Mouse (Mus musculus) c-Kit-positive CD71-positive TER-119-negative erythroid progenitor cells, embryonic 14.5 days (primary cell): ENCODE measurements around the gene Hcn2.
"Not testable (repeated sequence)": the region's sequence is repeated elsewhere in the genome, so short reads cannot be mapped to it uniquely, and the experiment has no call there.

Source experiments
- DNase-seq: peaks from one replicate; pipeline ENCODE4 v3.0.0-alpha.2; 2013; ENCODE audit warnings: low read depth

Gene Hcn2

DNA sequence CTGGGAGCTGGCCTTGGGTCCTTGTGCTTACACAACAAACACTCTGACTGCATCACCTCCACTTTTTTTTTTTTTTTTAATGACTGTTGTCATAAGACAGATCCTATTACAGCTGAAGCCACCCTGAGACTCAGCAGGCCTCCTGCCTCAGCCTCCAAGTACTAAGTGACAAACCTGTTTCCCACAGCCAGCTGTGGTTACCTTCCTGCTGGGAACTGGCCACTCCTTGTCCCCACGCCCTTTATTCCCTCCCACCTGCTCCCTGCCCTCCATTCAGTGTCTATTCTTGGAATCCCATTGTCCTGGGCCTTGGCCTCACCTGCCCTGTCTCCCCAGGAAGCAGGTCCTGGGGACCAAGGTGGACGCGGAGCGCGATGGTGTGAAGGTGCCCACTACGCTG is 28.9 kb upstream of the Hcn2 start:
- DNase-seq, result no peak

DNA sequence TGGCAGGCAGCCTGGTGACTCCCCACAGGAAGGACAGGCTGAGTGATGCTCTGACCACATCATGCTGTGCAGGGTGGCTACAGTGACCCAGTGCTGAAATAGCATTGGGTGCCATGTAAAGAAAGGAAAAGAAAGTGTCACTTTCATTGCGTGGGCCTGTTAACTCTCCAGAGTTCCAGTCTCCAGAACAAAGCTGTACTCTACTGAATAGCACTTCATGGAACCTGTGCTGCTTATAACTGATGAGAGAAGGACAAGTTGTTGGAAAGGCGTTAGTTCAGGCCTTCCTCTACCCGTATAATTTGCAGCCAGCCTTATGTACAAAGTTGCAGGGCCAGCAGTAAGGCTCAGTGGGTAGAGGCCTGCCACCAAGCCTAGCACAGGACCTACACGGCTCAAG is 27.7 kb upstream of the Hcn2 start, which contains the start of gene Gzmm:
TSS of gene Gzmm (plus strand) at position 301 of the 400 bp plus-strand sequence.
- no peak for DNase-seq

DNA sequence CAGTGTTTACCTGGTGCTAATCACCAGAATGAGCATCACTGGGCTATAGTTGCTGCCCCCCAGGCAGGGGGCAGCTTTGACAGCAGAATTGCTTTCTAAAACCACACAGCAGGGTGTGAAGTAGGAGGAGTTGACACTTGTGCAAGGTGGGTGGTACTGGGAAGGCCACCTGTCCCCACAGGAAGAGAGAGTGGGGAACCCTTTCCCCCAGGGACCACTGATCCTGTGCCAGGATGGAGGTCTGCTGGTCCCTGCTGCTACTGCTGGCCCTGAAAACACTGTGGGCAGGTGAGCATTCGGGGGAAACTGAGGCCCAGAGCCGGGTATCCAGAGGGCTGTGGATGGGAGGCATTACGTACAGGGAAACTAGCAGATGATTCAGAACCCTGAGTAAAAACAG is 27.3 kb upstream of the Hcn2 start:
- no peak for DNase-seq

DNA sequence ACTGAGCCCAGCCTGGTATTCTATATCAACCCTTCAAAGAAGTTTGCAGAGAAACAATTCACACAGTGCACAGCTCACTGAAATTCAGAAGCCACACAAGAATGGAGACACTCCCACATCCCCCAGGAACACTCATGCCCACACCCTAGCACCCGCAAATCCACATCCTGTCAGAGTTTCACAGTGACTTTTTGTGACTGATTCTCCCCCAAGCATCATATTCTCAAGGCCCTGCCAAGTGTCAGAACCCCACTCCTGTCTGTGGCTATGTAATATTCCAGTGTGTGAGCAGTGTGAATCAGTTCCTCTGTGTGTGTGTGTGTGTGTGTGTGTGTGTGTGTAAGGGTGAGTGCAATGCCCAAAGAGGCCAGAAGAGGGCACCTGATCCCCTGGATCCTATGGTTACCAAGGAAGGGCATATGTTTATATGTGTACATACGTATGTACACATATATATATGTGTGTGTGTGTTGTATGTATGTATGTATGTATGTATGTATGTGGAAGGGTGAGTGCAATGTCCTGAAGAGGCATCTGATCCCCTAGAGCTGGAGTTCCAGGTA is 24.4 kb upstream of the Hcn2 start:
- no peak for DNase-seq

DNA sequence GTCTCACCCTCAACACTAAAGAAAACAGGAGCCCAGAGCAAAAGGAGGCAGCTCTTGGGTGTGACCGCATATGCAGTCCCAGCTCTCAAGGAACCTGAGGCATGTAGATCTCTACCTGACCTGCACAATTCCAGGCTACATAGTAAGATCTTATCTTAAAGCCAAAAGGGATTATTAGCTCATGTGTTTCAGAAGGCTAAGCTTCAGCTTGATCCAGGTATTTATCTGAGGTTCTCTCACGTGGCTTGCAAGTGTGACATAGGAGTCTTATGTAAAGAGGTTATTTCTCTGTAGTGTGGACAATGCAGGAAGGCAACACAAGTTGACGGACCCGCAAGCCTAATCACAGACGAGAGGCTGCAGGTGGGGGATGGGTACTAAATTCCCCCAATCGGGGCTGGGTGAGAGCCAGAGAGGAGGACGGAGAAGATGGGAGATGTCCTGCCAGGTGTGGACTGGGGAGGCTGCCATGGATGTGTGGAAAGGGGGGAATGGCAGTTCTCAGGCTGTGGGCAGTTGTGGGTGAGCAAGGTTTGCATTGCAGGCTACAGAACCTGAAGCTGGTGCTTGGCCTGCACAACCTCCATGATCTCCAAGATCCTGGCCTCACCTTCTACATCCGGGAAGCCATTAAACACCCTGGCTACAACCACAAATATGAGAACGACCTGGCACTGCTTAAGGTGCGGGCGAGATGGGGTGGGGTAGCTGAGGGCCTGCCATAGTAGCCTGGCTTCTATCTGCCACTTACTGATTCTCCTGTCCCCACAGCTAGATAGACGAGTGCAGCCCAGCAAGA is 22.7 kb upstream of the Hcn2 start:
- no peak for DNase-seq

DNA sequence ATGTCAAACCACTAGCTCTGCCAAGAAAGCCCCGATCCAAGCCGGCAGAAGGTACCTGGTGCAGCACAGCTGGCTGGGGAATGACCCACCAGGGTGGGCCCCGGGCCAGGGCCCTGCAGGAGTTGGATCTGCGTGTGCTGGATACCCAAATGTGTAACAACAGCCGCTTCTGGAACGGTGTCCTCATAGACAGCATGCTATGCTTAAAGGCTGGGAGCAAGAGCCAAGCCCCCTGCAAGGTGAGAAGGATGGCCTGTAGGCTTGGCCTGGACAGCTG is 22.1 kb upstream of the Hcn2 start:
- no peak for DNase-seq

DNA sequence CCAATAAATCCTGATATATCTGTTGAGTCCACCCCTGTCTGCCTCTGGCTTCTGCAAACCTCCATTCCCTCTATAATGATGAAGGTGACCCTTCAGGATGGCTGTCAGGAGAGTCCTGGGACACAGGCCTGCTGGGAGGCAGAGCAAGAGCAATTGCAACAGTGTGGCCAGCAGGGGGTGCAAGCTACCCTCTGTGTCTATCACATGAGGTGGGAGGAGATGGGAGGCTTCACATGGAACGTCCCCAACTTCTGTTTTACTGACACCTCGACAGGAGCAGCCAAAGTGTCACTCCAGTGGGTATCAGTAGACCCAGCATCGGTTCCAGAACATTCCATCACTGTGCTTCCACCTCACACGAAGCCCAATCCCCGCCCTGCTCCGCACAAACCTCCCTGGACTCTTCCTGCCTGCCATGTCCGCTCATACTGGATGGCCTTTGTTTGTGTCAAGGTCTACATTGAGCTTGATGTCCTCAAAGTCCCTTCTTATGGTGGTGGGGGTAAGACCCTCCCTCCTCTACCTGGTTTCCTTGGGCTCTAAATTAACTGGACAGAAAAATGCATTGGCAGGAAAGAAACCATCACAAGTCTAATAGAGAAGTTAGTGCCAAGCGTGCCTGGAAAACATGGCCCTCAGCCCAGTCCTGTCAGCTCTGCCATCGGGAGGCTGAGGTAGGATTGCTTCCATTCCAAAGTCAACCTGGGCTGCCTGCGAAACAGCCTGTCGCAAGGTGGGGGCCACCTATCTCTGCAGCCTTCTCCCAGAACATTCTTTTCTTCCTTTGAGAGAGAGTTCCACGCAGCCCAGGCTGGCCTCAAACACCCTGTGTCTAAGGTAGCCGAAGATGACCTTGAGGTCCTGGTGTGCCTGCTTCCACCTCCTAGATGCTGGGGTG is 21.0 kb upstream of the Hcn2 start:
- no peak for DNase-seq

DNA sequence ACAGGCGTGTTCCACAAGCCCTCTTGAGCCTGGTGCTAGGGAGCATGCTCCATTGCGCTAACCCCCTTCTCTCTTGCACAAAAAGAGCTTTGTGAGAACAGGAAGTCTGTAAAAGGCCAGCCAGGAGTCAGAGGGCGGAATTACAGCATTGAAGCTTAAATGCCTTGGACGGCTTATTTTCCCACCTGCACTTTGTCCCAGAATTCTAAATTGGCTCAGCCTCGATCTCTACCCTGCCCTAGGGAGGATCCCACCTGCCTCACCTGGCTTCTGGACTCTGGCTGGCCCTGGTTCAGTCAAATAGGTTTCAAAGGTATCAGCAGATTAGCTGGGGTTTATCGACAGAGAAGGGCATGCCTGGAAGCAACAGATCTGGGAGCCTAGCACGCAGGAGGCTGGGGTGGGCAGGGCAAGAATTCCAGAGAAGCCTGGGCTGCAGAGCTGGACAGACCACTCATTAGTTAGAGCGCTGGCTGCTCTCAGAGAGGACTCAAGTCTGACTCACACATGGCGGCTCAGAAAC is 20.2 kb upstream of the Hcn2 start:
- no peak for DNase-seq

DNA sequence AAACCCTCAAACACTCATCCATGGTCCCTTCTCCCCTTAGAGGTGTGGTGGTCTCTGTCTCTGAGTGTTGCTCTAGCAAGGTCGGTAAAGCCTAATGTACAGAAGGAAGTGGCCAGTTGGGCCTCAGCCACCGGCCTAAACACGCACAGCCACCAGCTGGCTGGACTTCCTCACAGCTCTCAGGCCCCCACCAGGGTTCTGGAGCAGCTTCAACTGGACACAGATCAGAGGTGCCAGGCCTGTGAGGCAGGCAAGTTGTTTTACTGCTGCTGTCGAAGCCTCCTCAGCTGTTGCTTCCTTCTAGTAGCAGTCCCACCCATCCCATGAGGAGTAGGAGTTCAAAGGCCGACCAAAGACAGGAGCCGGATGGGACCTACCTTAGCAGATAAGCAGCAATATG is 18.5 kb upstream of the Hcn2 start:
- DNase-seq, result no peak

DNA sequence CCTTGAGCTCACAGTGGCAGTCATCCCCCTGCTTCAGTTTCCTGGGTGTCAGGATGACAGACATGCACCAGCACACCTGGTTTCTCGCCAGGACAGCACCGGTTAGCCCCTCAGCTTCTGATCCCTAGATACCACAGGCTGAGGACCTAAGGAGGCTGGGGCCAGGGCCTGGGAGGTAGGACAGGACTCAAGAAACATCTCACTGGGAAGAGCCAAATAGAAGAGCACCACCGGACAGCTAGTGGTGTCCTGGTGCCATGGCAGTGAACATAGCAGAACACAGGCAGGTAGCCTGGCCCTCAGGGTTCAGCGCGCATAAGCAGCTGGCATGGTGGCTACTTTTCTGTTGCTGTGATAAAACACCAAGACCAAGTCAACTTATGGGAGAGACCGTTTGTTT is 18.0 kb upstream of the Hcn2 start:
- no peak for DNase-seq

DNA sequence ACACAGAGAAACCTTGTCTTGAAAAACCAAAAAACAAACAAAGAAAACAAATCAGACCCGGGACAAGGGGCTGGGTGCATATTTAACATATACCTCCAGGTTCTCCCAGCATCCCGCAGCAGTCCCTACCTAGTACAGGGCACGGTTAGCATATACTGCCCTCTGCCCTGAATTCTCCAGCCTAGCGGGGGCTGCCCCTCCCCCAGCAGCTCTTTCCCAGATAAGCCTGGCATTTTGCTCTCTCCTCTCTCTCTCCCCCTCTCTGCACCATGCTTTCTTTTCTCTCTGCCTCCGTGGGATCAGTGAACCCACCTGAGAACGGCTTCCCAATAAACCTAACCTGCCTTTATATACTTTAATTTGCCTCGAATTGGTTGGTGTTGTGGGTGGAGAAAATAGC is 15.8 kb upstream of the Hcn2 start:
- no peak for DNase-seq

DNA sequence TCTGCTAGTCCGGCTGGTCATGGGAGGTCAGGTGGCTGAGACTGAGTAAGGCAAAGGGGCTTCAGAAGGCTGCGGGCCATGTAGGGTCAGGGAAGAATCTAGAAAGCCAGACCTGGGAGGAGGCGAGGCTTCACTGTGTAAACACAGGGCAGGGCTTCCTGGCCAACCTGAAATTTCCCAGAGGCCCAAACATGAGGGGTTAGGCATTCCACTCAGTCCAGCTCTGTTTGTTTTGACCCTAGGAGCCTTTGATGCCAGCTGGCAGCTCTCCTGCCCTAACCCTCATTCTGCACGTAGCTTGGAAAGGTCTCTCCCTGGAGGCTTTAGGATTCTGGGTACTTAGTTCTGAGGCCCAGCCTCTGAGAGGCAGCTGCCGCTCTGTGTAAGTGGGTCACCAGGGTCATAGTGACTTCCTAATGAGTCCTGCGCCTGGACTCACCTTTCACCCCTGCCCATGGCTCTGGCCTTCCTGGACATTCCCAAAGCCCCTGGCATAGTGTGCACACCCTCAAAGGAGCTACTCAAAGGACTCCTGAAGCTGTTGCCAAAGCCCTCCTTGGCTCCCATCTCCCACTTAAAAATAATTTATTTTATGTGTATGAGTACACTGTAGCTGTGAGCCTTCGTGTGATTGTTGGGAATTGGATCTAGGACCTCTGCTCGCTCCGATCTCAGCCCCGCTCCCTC is 14.8 kb upstream of the Hcn2 start:
- no peak for DNase-seq

DNA sequence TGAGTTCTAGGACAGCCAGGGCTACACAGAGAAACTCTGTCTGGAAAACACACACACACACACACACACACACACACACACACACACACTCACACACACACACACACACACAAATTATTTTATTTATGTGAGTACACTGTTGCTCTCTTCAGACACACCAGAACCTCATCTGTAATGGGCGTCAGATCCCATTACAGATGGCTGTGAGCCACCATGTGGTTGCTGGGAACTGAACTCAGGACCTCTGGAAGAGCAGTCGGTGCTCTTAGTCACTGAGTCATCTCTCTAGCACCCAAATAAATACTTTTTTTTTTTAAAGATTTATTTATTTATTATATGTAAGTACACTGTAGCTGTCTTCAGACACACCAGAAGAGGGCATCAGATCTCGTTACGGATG is 13.5 kb upstream of the Hcn2 start:
- DNase-seq, result not testable (repeated sequence)

DNA sequence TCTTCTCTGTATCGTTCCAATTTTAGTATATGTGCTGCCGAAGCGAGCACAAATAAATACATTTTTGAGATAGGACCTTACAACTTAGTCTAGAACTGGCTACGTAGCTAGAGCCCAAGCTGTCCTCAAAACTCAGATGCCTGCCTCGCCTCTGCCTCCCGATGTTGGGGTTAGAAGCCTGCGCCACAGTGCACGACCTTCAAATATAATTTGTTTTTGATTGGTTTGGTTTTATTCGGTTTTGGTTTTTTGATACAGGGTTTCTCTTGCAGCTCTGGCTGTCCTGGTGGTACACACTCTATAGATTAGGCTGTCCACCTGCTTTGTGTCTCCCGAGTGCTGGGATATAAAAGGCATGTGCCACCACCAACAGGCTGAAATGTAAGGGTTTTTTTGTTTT is 12.9 kb upstream of the Hcn2 start:
- no peak for DNase-seq

DNA sequence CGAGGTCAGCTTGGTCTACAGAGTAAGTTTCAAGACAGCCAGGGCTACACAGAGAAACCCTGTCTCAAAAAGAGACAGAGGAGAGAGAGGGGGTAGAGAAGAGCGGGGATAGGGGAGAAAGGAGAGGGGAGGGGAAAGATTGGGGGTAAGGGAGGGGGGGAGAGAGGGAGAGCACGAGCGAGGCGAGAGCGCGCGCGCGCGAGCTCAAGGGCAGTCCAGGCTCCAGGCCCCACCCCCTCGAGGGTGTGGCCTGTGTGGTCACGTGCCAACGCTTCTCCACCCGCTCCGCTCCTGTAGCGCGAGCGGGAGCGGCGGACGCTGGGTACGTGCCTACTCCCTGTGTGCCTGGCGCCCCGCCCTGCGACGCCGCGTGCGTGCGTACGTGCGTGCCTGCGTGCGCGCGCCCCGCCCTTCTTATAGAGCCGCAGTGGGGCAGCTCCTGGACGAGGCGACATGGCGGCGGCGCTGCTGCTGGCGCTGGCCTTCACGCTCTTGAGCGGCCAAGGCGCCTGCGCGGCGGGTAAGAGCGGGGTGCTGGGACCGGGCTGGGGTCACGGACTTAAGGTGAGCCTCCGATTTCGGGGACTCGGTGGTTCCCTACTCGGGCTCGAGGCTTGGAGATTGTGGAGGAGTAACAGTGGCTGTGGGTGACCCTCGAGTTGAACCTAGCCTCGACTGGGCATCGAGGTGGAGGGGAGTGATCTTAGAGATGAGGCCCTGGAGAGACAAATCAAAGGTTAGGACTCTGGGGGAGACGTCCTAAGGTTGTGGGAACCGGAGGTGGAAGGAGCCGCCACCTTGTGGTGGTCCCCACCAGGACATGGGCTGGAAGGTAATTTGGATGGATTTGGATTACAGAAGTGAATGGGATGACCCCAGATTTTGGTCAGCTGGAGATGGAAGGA is 12.1 kb upstream of the Hcn2 start, which contains the start of gene Bsg:
TSS of gene Bsg (plus strand) at position 427 of the 905 bp plus-strand sequence.
- DNase-seq, result peak; percentile 99

DNA sequence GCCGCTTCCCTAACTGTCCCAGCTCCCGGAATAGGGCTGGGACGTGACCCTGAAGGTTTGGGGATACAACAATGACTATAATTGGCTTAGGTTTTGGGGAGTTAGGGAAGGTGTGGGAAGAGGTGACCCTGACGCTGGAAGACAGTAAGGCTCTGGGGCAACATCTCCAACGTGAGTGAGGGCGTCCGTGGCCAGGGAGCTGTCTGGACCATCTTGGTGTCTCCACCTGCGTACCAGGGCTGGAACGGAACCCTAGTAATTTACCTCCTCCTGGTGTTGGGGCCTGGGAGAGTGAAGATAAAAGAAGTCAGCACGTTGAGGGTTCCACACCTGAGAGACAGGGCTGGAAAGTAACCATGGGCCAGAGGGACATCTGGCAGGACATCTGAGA is 11.5 kb upstream of the Hcn2 start:
- no peak for DNase-seq

DNA sequence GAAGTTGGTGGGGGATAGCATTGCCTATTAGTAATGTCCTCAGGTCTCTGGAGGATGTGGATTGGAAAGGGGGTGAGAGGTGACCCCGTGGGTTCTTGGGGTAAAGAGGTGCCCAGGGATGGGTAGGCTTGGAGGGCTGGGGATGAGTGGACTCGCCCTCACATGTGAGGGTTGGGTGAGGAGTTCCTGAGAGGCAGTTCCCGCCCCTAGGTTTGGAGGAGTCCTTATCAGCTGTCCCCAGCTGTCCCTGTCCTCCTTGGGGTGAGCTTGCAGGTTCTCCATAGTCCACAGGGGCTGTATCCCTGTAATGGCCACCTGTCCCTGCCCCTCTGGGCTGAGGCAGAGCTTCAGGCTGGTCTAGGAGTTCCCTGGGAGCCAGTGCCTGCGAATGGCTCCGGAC is 10.5 kb upstream of the Hcn2 start:
- DNase-seq, result peak; percentile 84

DNA sequence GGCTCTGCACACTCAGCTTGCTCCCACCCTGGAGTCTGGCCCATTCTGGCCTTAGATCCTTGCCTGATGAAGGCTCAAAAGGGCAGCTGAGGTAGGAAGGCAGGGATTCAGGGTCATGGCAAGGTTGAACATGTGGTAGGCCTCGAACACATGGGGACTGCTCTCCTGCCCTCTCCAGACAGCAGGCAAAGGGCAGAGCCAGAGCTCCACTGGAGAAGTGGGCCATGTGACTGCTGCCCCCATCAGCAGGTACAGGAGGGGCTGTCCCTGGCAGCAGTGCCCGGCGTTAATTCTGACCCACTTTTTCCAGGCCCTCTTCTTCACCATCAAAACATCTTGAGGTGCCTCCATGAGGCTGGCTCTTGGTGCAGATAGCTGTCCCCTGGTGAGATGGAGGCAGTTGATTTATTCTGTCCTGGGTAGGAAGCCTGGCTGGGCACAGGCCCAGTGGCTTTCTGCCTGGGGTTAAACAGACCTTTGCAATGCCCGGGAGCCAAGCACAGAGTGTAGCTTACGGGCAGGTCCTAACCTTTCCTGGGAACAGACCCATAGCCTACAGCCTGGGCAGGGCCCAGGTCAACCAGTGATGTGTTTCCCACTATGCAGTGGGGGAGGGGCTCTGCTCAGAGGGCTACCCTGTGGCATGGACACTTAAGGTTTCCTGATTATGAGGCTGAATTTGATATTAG is 9.9 kb upstream of the Hcn2 start:
- DNase-seq, result no peak

DNA sequence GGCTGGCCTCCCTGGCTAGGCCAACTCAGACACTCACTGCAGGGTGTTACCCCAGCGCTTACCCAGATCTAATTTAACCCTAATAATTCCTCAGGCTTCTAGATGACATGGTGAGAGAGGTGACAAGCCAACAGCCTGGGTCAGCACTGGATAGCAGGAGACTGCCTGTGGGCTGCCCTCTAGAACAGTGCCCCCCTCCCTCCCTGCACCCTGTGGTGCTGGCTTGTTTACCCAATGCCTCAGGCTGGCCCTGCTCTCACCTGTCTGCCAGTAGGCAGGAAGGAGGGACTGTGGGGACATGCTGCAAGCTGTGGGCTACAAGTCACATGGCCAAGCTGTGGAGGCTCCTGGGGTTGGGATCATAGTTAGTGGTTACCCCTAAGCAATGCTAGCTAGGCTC is 9.3 kb upstream of the Hcn2 start:
- DNase-seq, result no peak

DNA sequence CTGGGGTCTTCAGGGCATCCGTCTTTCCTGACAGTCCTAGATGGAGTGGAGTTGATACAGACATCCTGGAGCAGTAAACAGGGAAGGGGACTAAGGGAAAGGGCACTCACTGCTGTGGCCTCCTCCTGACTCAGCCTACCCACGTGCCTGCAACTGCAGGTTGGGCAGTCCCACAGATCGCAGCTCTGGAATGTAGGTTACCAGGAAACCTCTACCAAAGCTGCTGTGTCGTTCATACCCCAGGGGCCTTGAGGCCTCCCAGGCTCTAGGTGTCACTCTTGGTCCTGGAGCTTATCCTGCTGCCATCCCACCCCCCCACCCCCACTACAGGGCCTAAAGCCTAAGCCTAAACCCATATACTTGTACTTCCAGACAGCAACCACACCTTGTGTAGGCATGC is 8.7 kb upstream of the Hcn2 start:
- DNase-seq, result no peak

DNA sequence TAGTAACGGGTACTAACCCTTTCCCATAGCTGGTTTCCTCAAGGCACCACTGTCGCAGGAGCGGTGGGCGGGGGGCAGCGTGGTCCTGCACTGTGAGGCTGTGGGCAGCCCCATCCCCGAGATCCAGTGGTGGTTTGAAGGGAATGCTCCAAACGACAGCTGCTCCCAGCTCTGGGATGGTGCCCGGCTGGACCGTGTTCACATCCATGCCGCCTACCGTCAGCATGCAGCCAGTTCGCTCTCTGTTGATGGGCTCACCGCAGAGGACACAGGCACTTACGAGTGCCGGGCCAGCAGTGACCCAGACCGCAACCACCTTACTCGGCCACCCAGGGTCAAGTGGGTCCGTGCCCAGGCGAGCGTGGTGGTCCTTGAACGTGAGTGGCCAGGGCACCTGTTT is 7.8 kb upstream of the Hcn2 start:
- DNase-seq, result no peak
